Mouse (Mus musculus) forebrain, postnatal 0 days (tissue): ENCODE measurements around the gene Mast1. TPM values are rescaled to one million over a fixed set of nuclear protein-coding genes. Genes with fewer than 3 reads are reported as not detected.
A peak's percentile ranks its signal among the peaks of the same experiment; 100 is the strongest.

Experiments used
- ATAC-seq: fragments of 200-750 bp; cut with Nextera tagmentation; 2 replicates; pipeline ENCODE4 v1.8.0; 2017; ENCODE audit warnings: mild to moderate bottlenecking, moderate library complexity
- DNase-seq: peaks from one replicate; pipeline ENCODE4 v3.0.0-alpha.2; 2015
- H3K27ac ChIP-seq: fragments of 300-500 bp; sonication (generic); 2 replicates; pipeline ENCODE4 v1.5.1; 2014; ENCODE audit warnings: low read depth, mild to moderate bottlenecking, antibody characterized with exemption, low read length, moderate library complexity, mixed read lengths
- H3K27me3 ChIP-seq: fragments of 300-500 bp; sonication (generic); 2 replicates; pipeline ENCODE4 v1.6.1; 2014; ENCODE audit warnings: mild to moderate bottlenecking, low read length, mixed read lengths; ENCODE audit not compliant: insufficient read depth
- H3K36me3 ChIP-seq: fragments of 300-500 bp; sonication (generic); 2 replicates; pipeline ENCODE4 v1.6.1; 2014; ENCODE audit warnings: mild to moderate bottlenecking, moderate library complexity; ENCODE audit not compliant: insufficient read depth
- H3K4me1 ChIP-seq: fragments of 300-500 bp; sonication (generic); 2 replicates; pipeline ENCODE4 v1.6.1; 2014; ENCODE audit warnings: antibody characterized with exemption; ENCODE audit not compliant: insufficient read depth
- H3K4me2 ChIP-seq: fragments of 300-500 bp; sonication (generic); 2 replicates; pipeline ENCODE4 v1.6.1; 2014; ENCODE audit warnings: low read depth, mild to moderate bottlenecking, moderate library complexity
- H3K4me3 ChIP-seq: fragments of 300-500 bp; sonication (generic); 2 replicates; pipeline ENCODE4 v1.5.1; 2014; ENCODE audit warnings: low read depth, low read length, mixed read lengths
- H3K9ac ChIP-seq: fragments of 300-500 bp; sonication (generic); 2 replicates; pipeline ENCODE4 v1.6.1; 2014; ENCODE audit warnings: mild to moderate bottlenecking
- H3K9me3 ChIP-seq: fragments of 300-500 bp; sonication (generic); 2 replicates; pipeline ENCODE4 v1.6.1; 2016; ENCODE audit warnings: low read length
- CTCF ChIP-seq: sonication (generic); IDR thresholded peaks from 2 replicates; pipeline ENCODE4 v1.5.1; 2016; ENCODE audit warnings: antibody characterized with exemption, control low read depth, low read depth
- WGBS: fragments of 180-500 bp; shearing (Covaris S2); extraction: QIAGEN DNeasy Blood & Tissue Kit; methylation state at CpG from one replicate; pipeline ENCODE4 v1.1.7; 2014; 5-methylcytosine and 5-hydroxymethylcytosine counted together
- polyA plus RNA-seq: library from polyadenylated mRNA; unstranded; fragments of >200 nt; fragmentation: Nextera tagmentation; extraction: Ambion mirVana; gene quantifications from 2 replicates; pipeline ENCODE4 v1.2.1, GENCODE M21; 2015
- total RNA-seq: library from RNA; depleted of rRNA; stranded (reverse); fragments of >200 nt; gene quantifications from 2 replicates; pipeline ENCODE4 v1.2.3, GENCODE M21; 2014

Mast1 gene
- total and polyA plus RNA-seq, 2 experiments from 2014 or later, result 57.7 to 63.8 TPM

DNA sequence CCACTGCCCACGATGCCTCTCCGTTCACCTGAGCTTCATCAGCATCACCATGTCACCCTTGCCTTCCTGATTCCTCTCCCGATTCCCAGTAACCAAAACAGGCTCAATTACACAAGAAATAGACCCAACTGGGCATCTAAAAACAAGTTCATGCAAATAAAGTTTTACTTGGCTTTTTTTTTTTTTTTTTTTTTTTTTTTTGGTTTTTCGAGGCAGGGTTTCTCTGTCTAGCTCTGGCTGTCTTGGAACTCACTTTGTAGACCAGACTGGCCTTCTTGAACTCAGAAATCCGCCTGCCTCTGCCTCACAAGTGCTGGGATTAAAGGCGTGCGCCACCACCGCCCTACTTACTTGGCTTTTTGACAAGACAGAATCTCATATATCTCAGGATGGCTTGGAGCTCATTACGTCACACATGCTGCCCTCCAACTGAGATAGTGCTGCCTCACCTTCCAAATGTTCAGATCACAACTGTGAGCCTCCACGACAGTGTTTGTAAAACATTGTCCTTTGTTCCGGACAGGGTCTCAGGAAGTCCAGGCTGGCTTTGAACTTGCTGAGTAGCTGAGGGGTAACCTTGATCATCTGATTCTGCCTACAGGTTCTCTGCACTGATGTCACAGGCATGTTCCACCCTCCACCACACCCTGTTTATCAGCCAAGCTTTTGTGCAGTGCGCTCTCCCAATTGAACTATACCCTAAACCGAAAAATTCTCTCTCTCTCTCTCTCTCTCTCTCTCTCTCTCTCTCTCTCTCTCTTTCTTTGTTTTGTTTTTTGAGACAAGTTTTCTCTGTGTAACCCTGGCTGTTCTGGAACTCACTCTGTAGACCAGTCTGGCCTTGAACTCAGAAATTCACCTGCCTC lies 694 bp upstream of the Mast1 start:
- no peak for TF ChIP-seq CTCF
- Histone ChIP-seq H3K9ac (peak overlapping the region; percentile 96), H3K9me3 (no peaks in the 10 kb centered on the region), H3K4me3 (peak overlapping the region; percentile 78), H3K36me3 (no peaks in the 10 kb centered on the region), H3K27ac (peak overlapping the region; percentile 95), H3K27me3 (no peaks in the 10 kb centered on the region), H3K4me2 (peak overlapping the region; percentile 87), H3K4me1 (peaks cover 14% of the 10 kb centered on the region)
- WGBS, result 59% methylated on average over 13 of the region's 13 CpGs
- DNase-seq (no peak), ATAC-seq (no peak)

DNA sequence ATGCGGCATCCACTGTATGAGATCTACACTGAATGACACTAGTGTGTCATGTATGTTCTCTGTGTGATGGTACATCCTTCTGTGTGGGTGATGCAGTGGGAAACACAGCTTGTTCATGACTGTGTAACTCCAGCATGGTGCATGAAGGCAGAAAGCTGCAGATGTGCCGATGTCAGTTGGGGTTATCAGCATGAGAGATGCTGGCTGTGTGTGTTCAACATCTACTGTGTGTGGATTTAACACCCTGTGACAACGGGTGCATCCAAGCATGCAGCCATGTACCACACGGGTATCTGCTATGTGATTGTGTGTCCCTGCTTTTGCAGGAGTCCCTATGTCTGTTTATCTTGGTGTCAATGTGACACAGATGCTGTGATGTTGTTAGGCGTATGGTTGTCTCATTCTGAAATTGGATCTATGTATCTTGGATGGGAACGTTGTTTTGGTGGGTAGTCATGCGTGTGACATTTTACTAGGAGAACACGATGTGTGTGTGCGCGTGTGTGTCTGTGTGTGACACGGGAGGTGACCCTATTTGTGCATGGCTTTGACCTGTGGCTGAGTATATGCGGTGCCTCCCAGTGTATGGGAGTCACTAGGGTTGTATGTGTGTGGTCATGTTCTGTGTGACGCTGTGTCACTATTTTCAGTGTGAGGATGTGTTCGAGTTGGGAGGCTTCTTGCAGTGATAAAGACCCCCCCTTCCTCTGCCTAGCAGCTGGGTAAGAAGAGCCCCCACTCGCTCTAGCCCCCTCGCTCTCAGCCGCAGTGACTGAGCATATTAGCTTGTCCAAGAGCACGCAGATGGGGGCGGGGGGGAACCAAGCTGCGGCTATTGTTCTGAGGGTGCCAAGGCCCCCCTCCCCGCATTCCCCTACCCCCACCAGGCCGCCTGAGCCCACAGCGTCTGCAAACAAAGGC lies 858 bp downstream of the Mast1 start:
- TF ChIP-seq CTCF, result no peak
- WGBS, result 14% methylated on average over 23 of the region's 23 CpGs
- Histone ChIP-seq H3K27me3 (no peaks in the 10 kb centered on the region), H3K9me3 (no peaks in the 10 kb centered on the region), H3K4me1 (peaks cover 14% of the 10 kb centered on the region), H3K4me2 (peak overlapping the region; percentile 87), H3K27ac (peak overlapping the region; percentile 95), H3K4me3 (peak overlapping the region; percentile 78), H3K36me3 (peaks cover 13% of the 10 kb centered on the region), H3K9ac (peak overlapping the region; percentile 96)
- ATAC-seq (peak; percentile 55), DNase-seq (peak; percentile 71)

DNA sequence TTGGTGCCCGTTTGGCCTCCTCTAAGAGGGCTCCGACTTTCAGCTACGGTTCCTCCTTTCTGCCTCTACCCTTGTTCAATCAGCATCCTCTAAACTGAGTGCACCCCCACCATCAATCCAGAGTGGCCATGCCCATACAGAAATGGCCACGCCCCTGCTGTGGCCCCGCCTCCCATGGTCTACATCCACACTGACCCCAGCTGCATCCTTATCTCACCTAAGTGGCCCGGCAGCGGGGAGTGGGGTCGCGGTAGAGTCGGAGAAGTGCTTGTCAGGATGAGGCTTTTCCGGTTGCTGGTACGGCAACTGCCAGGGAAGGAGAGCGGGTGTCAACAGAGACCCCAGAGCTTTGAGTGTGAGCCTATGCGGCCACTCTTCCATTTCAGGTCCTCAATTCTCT lies 1.7 kb downstream of the Mast1 start:
- no peak for TF ChIP-seq CTCF
- H3K9ac ChIP-seq, result peak overlapping the region; percentile 96
- no peak for ATAC-seq
- H3K4me2 ChIP-seq, result peak overlapping the region; percentile 87
- no peaks in the 10 kb centered on the region for H3K27me3 ChIP-seq
- peak overlapping the region; percentile 78 for H3K4me3 ChIP-seq
- DNase-seq, result no peak
- H3K4me1 ChIP-seq, result peaks cover 14% of the 10 kb centered on the region
- 9% methylated on average over 14 of the region's 14 CpGs for WGBS
- no peaks in the 10 kb centered on the region for H3K9me3 ChIP-seq
- H3K36me3 ChIP-seq, result peaks cover 17% of the 10 kb centered on the region
- peak overlapping the region; percentile 95 for H3K27ac ChIP-seq

DNA sequence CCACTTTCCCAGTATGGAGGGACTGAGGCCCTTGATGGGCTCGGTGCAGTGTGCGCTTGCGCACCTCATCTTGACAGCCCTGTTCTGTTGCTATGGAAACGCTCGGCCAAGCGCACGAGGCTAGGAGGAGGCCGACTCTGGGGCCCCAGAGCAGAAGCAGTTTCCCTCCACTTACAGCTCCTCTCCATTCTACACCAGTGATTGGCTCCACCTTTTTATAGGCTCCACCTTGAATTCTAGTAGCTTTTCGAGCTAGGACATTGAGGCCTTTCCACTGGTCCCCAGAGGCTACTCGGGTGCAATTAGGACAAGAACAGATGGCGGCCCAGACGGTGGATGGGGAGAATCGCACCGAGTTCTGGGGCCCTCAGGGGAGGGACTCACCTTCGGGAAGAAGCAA lies 2.3 kb downstream of the Mast1 start:
- H3K27me3 ChIP-seq, result no peaks in the 10 kb centered on the region
- H3K9me3 ChIP-seq, result no peaks in the 10 kb centered on the region
- DNase-seq (peak; percentile 82), ATAC-seq (peak; percentile 63)
- H3K36me3 ChIP-seq, result peaks cover 23% of the 10 kb centered on the region
- H3K4me1 ChIP-seq, result peaks cover 14% of the 10 kb centered on the region
- peak overlapping the region; percentile 96 for H3K9ac ChIP-seq
- 2% methylated on average over 15 of the region's 15 CpGs for WGBS
- H3K4me2 ChIP-seq, result peak overlapping the region; percentile 87
- no peak for TF ChIP-seq CTCF
- peak overlapping the region; percentile 78 for H3K4me3 ChIP-seq
- H3K27ac ChIP-seq, result no peak overlapping the region

DNA sequence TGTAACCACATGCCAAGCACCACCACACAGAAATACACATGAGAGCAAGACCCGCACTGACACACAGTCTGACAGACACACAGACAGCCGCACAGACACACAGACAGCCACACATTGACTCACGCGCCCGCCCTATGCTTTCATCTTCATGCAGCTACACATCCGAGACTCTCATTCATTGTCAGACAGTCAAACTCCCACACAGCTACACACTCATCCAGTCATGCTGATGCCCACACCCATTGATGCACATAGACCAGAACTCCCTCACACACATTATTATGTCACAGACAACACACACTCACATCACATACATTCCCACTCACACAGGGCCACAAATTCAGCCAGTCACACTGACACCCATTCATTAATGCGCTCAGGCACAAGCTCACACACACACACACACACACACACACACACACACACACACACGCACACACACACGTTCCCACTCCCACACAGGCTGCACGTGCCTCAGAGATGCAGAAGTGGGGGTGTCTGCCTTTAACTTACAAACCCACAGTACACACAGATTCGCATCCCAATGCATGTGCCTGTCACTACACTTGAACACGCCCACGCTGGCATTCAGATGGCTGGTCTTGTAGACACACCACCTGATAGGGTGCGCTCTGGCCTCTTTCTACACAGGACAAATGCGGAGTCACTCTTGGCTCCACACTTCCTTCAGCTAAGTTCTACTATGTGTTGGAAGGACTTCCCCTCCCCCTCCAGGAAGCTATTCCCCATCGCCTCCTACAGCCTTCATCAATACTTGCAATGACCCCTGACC lies 3.2 kb downstream of the Mast1 start:
- no peak for DNase-seq
- WGBS, result 79% methylated on average over 16 of the region's 16 CpGs
- TF ChIP-seq CTCF, result no peak
- Histone ChIP-seq H3K9me3 (no peaks in the 10 kb centered on the region), H3K4me1 (peaks cover 14% of the 10 kb centered on the region), H3K4me2 (peak overlapping the region; percentile 87), H3K4me3 (peak overlapping the region; percentile 78; the same call in 1 of the 2 replicates), H3K27me3 (no peaks in the 10 kb centered on the region), H3K27ac (no peak overlapping the region), H3K9ac (no peak overlapping the region), H3K36me3 (peaks cover 23% of the 10 kb centered on the region)
- ATAC-seq, result no peak

DNA sequence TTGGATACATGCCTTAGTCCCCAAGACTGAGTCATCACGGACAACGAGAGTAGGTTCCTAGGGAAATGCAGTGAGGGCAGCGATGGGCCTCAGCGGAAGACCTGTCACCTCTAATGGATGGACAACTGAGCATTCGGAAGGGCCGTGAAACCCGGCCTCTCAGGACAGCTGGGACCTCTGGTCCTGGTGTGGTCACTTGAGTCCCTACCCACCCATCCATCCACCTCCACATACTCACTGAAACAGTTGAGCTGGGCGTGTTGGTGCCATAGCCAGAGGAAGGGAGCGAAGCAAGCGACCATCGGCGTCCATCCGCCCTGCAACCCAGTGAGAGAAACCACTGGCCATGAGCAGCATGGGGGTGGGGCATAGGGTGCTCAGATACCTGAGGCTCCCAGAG lies 6.6 kb downstream of the Mast1 start:
- TF ChIP-seq CTCF, result no peak
- peaks cover 46% of the 10 kb centered on the region for H3K36me3 ChIP-seq
- no peak overlapping the region for H3K4me3 ChIP-seq
- H3K4me2 ChIP-seq, result no peak overlapping the region
- H3K27me3 ChIP-seq, result no peaks in the 10 kb centered on the region
- DNase-seq (no peak), ATAC-seq (no peak)
- H3K4me1 ChIP-seq, result peaks cover 8% of the 10 kb centered on the region
- 91% methylated on average over 13 of the region's 13 CpGs for WGBS
- no peak overlapping the region for H3K27ac ChIP-seq
- H3K9me3 ChIP-seq, result no peaks in the 10 kb centered on the region
- H3K9ac ChIP-seq, result no peak overlapping the region
